Mouse (Mus musculus) midbrain, embryonic 11.5 days (tissue): ENCODE measurements around the gene Tbx1. TPM values are rescaled to one million over a fixed set of nuclear protein-coding genes. Genes with fewer than 3 reads are reported as not detected.
A peak's percentile ranks its signal among the peaks of the same experiment; 100 is the strongest.

Experiments
- ATAC-seq: fragments of 200-750 bp; cut with Nextera tagmentation; 2 replicates; pipeline ENCODE4 v1.8.0; 2017; ENCODE audit warnings: moderate TSS enrichment, moderate library complexity; ENCODE audit not compliant: low FRiP score
- DNase-seq: peaks from one replicate; pipeline ENCODE4 v3.0.0; 2015; ENCODE audit warnings: low spot score; ENCODE audit errors: missing footprints
- H3K27ac ChIP-seq: fragments of 300-500 bp; sonication (generic); 2 replicates; pipeline ENCODE4 v1.5.1; 2014; ENCODE audit warnings: low read depth, low read length
- H3K27me3 ChIP-seq: fragments of 300-500 bp; sonication (generic); 2 replicates; pipeline ENCODE4 v1.6.1; 2014; ENCODE audit warnings: mild to moderate bottlenecking, low read length, moderate library complexity, mixed read lengths; ENCODE audit not compliant: control insufficient read depth, insufficient read depth
- H3K36me3 ChIP-seq: fragments of 300-500 bp; sonication (generic); 2 replicates; pipeline ENCODE4 v1.6.1; 2014; ENCODE audit warnings: mild to moderate bottlenecking, low read length, moderate library complexity, mixed read lengths; ENCODE audit not compliant: control insufficient read depth, insufficient read depth
- H3K4me1 ChIP-seq: fragments of 300-500 bp; sonication (generic); 2 replicates; pipeline ENCODE4 v1.6.1; 2014; ENCODE audit warnings: low read length; ENCODE audit not compliant: control insufficient read depth, insufficient read depth
- H3K4me2 ChIP-seq: fragments of 300-500 bp; sonication (generic); 2 replicates; pipeline ENCODE4 v1.6.1; 2014; ENCODE audit warnings: mild to moderate bottlenecking, moderate library complexity
- H3K4me3 ChIP-seq: fragments of 300-500 bp; sonication (generic); 2 replicates; pipeline ENCODE4 v1.5.1; 2014; ENCODE audit warnings: low read depth, low read length
- H3K9ac ChIP-seq: fragments of 300-500 bp; sonication (generic); 2 replicates; pipeline ENCODE4 v1.6.1; 2014; ENCODE audit warnings: low read length
- H3K9me3 ChIP-seq: fragments of 300-500 bp; sonication (generic); 2 replicates; pipeline ENCODE4 v1.6.1; 2016; ENCODE audit warnings: low read length; ENCODE audit not compliant: control insufficient read depth
- WGBS: fragments of 180-500 bp; shearing (Covaris S2); extraction: QIAGEN DNeasy Blood & Tissue Kit; methylation state at CpG from one replicate; pipeline ENCODE4 v1.1.7; 2014; 5-methylcytosine and 5-hydroxymethylcytosine counted together
- polyA plus RNA-seq: library from polyadenylated mRNA; unstranded; fragments of >200 nt; fragmentation: Nextera tagmentation; extraction: Ambion mirVana; gene quantifications from 2 replicates; pipeline ENCODE4 v1.2.1, GENCODE M21; 2014

Gene Tbx1
- polyA plus RNA-seq, 1 experiment from 2014 or later: 0.87 TPM

DNA sequence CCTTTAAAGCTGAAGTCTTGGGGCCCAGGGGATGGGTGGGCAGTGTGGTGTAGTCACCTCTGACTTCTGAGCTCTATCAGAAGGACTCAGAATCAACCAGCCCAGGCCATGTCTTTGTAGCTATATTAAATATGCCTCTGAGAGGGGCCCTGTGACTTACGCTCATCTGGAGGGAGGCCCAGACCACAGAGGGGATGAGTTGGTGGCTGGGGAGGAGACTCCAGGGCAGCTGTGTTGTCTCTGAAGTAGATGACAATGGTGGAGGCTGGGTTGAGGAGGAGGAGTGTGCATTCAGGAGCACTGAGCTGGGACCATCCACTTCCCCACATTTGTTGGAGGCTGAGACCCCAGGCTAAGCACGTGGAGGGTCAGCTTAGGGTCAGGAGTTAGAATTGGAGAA, 27.8 kb upstream of the Tbx1 start:
- Histone ChIP-seq H3K27me3 (peaks cover 67% of the 10 kb centered on the region), H3K9me3 (no peaks in the 10 kb centered on the region), H3K36me3 (0 out of 2 replicates have a peak, but pooled peaks cover under 1% of the 10 kb centered on the region), H3K4me3 (no peak overlapping the region), H3K4me1 (peaks cover 11% of the 10 kb centered on the region), H3K4me2 (no peak overlapping the region), H3K9ac (no peak overlapping the region), H3K27ac (no peak overlapping the region)
- DNase-seq: no peak
- 32% methylated on average over 2 of the region's 2 CpGs for WGBS
- peak; percentile 3; the same call in 1 of the 2 replicates for ATAC-seq

DNA sequence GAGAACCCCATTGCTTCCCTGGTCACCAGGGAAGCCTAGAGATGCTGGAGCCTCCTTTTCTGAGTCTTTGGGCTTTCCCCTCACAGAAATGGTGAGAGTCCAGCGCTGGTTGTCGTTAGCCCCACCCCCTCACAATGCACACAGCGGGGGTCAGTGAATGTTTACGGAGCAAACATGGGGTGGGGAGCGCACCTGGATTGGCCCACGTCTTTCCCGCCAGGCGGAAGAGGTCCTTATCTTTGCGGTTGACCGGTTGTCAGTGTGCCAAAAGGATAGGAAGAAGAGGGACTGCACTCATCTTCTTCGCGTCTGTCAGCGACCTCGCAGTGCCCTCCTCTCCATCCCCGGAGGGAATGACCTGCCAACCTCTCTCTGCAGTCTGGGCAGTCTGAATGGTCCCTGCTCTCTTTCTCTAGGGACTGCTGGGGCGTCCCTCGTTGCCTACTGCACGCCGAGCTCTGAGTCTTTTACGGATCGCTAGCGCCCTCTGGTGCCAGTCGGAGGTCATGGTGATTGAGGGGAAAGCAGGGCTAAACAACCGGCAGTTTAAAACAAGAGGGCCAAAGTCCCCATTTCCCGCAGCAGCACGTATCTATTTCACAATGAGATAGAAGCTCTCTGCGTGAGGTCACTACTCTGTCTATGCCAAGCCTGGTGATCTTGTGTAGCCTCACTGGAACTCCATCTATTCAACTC, 27.0 kb upstream of the Tbx1 start:
- Histone ChIP-seq H3K9me3 (no peaks in the 10 kb centered on the region), H3K36me3 (no peaks in the 10 kb centered on the region), H3K27ac (no peak overlapping the region), H3K9ac (no peak overlapping the region), H3K27me3 (peaks cover 59% of the 10 kb centered on the region), H3K4me1 (peaks cover 11% of the 10 kb centered on the region), H3K4me3 (no peak overlapping the region), H3K4me2 (peak overlapping the region; percentile 26; the same call in 1 of the 2 replicates)
- DNase-seq (peak; percentile 99), ATAC-seq (peak; percentile 72; the same call in 1 of the 2 replicates)
- 2% methylated on average over 27 of the region's 27 CpGs for WGBS

DNA sequence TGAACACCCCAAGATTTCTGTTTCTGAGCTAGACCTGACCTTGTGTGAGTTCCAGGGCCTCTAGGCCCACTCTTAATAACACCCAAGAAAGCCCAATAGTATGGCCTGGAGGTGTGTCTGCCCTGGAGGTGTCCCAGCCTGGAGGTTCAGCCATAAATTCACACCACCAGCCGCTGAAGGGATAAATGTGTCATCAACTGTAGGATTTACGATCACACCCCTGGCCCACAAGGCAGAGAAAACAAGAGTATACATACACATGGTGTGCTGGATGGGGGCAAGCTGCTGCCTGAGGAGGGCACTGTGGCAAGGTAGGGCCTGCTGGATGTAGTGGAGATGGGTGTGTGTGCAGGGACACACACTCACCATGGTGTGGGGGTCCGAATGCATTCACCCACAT, 22.8 kb upstream of the Tbx1 start:
- ATAC-seq (no peak), DNase-seq (no peak)
- Histone ChIP-seq H3K9ac (no peak overlapping the region), H3K9me3 (no peaks in the 10 kb centered on the region), H3K4me2 (no peak overlapping the region), H3K4me3 (no peak overlapping the region), H3K27ac (no peak overlapping the region), H3K4me1 (peaks cover 6% of the 10 kb centered on the region), H3K36me3 (no peaks in the 10 kb centered on the region), H3K27me3 (peaks cover 17% of the 10 kb centered on the region)
- WGBS: 90% methylated on average over 3 of the region's 3 CpGs

DNA sequence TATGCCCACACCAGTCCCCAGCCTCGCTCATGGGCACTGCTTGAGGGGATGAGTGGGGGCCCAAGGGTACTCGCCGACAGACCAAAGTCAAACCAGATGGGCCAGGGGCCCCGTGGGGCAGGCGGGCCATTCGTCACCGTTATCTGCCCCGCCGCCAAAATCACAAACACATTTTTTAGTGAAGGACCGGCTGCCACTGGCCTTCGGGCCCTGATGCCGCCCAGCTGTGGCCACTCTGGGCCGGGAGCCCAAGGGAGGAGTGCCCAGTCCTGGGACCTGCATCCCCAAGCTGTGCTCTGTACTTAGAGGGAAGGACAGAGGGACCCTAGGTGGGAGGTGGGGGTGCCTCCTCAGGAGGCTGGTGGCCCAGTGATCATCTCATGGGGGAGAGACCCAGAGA, 21.3 kb upstream of the Tbx1 start:
- ATAC-seq (no peak), DNase-seq (no peak)
- no peaks in the 10 kb centered on the region for H3K9me3 ChIP-seq
- H3K4me1 ChIP-seq: peaks cover 4% of the 10 kb centered on the region; the same call in 1 of the 2 replicates
- H3K27me3 ChIP-seq: peaks cover 9% of the 10 kb centered on the region
- H3K27ac ChIP-seq: no peak overlapping the region
- no peak overlapping the region for H3K9ac ChIP-seq
- no peaks in the 10 kb centered on the region for H3K36me3 ChIP-seq
- WGBS: 83% methylated on average over 13 of the region's 13 CpGs
- no peak overlapping the region for H3K4me2 ChIP-seq
- H3K4me3 ChIP-seq: no peak overlapping the region

DNA sequence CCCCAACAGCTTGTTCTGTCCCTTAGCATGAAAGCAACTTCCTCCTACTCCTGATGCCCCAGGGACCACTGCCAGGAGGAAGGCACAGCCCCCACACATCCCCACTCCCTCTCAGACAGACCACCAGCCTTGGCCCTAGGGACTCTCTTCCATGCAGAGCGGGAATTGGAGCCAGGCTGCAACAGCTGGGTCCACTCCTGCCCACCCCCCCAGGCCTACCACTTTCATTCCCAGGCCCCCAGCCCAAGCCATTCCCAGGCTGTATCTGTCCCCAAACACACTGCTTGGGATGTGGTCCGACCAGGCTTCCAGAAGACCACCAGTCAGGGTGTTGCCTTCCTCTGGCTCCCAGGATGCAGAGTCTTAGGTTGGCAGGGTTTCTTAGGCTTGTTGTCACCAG, 18.6 kb upstream of the Tbx1 start:
- DNase-seq: no peak
- Histone ChIP-seq H3K36me3 (no peaks in the 10 kb centered on the region), H3K9me3 (no peaks in the 10 kb centered on the region), H3K4me1 (peaks cover 4% of the 10 kb centered on the region; the same call in 1 of the 2 replicates), H3K27ac (no peak overlapping the region), H3K9ac (no peak overlapping the region), H3K4me2 (no peak overlapping the region), H3K4me3 (no peak overlapping the region), H3K27me3 (no peaks in the 10 kb centered on the region; the same call in 1 of the 2 replicates)
- 70% methylated on average over 2 of the region's 2 CpGs for WGBS
- no peak for ATAC-seq

DNA sequence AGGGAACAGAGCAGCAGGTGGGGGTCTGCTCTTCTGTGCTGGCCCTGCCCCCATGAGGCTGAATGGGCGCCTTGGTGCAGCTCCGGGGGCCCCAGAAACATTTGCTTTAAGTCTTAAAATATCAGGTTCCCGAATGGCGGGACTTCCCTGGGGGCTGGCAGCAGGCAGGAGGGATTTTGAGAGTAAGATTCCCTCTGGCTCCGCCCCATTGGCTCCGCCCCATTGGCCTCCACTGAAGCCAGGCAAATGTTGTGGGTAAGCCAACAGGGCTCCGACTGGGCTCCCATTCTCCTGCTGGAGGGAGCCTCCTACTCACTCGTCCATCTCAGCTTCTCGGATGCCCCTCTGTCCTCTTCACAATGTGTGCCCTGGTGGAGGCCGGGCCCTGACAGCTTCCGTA, 17.8 kb upstream of the Tbx1 start:
- no peaks in the 10 kb centered on the region for H3K9me3 ChIP-seq
- H3K36me3 ChIP-seq: no peaks in the 10 kb centered on the region
- no peak overlapping the region for H3K4me3 ChIP-seq
- ATAC-seq: peak; percentile 43; the same call in 1 of the 2 replicates
- no peak overlapping the region for H3K27ac ChIP-seq
- no peaks in the 10 kb centered on the region; the same call in 1 of the 2 replicates for H3K27me3 ChIP-seq
- 4% methylated on average over 11 of the region's 11 CpGs for WGBS
- peak overlapping the region; percentile 24; the same call in 1 of the 2 replicates for H3K4me2 ChIP-seq
- H3K4me1 ChIP-seq: peaks cover 4% of the 10 kb centered on the region; the same call in 1 of the 2 replicates
- DNase-seq: no peak
- H3K9ac ChIP-seq: no peak overlapping the region

DNA sequence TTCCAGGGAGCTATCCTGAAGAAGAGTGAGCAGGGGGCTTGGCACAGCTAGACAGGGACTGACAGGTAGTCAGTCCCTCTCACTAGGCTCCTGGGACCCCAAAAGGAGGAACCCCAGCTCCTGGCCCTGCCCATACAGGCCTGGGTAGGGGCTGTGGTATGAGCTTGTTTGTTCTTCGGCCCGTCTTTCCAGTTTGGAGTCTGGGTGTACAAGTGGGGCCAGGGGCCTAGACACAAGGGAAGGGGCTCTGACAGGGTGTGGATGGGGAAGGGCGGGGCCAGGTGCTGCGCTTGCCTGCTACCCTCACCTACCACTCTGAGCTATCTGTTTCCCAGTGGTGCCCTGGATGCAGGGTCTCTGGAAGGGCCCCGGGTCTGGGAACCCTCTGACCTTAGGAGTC, 15.2 kb upstream of the Tbx1 start:
- Histone ChIP-seq H3K4me1 (peaks cover under 1% of the 10 kb centered on the region; the same call in 1 of the 2 replicates), H3K27ac (no peak overlapping the region), H3K36me3 (no peaks in the 10 kb centered on the region), H3K9ac (no peak overlapping the region), H3K9me3 (no peaks in the 10 kb centered on the region), H3K4me2 (no peak overlapping the region), H3K27me3 (no peaks in the 10 kb centered on the region; the same call in 1 of the 2 replicates), H3K4me3 (no peak overlapping the region)
- no peak for DNase-seq
- ATAC-seq: no peak
- WGBS: 82% methylated on average over 5 of the region's 5 CpGs

DNA sequence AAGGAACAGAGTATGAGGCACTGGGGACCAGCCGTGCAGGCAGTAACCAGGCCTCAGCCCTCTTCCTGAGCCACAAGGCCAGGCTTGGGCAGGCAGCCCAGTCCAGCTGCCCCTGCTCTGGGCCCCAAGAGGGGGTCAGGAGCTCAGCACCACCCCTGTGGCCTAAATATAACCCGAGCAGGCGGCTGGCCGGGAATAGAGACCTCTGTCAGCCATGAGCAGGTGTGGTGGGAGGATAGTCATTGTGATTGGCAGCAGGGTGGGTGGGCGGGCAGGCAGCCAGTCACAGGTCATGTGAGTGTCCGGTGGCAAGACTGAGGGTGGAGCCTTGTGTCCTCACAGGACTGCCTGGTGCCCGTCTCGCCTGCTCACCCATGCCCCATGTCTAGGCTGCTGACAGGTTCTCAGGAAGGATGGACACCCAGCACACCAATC, 13.8 kb upstream of the Tbx1 start:
- Histone ChIP-seq H3K9me3 (no peaks in the 10 kb centered on the region), H3K4me3 (no peak overlapping the region), H3K9ac (no peak overlapping the region), H3K36me3 (no peaks in the 10 kb centered on the region), H3K27me3 (no peaks in the 10 kb centered on the region), H3K27ac (no peak overlapping the region), H3K4me2 (no peak overlapping the region), H3K4me1 (no peaks in the 10 kb centered on the region; the same call in 1 of the 2 replicates)
- ATAC-seq: no peak
- 56% methylated on average over 8 of the region's 8 CpGs for WGBS
- no peak for DNase-seq

DNA sequence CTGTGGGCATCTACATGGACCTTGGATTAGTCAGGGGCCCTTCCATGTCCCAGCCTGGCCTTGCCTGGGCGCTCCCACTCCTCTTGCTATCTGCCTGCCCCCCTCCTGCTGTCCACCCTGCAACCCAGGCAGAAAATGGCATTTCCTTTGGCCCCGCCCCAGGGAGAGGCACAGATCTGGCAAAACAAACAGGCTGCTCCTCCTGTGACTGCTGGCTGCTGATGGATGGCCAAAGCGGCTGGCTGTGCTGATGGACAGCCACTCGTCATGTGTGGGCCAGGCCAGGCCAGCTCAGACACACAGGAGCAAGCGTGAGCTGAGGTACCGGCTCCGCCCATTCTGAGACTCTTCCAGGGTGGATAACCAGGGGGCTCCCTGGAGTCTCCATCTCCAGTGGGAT, 11.0 kb upstream of the Tbx1 start:
- Histone ChIP-seq H3K36me3 (no peaks in the 10 kb centered on the region), H3K27me3 (no peaks in the 10 kb centered on the region), H3K27ac (no peak overlapping the region), H3K4me3 (no peak overlapping the region), H3K9ac (no peak overlapping the region), H3K4me1 (no peaks in the 10 kb centered on the region; the same call in 1 of the 2 replicates), H3K9me3 (no peaks in the 10 kb centered on the region), H3K4me2 (no peak overlapping the region)
- DNase-seq (no peak), ATAC-seq (no peak)
- WGBS: 64% methylated on average over 7 of the region's 7 CpGs
